Mouse (Mus musculus) lung, postnatal 0 days (tissue): ENCODE results near the gene Gm19668. TPM values are rescaled to one million over a fixed set of nuclear protein-coding genes. Genes with fewer than 3 reads are reported as not detected.

Experiments used
- ATAC-seq: fragments of 200-750 bp; cut with Nextera tagmentation; 2 replicates; pipeline ENCODE4 v1.8.0; 2017; ENCODE audit warnings: moderate library complexity
- DNase-seq: peaks from one replicate; pipeline ENCODE4 v3.0.0-alpha.2; 2016; ENCODE audit warnings: low spot score
- H3K27ac ChIP-seq: fragments of 300-500 bp; sonication (generic); 2 replicates; pipeline ENCODE4 v1.5.1; 2014; ENCODE audit warnings: antibody characterized with exemption, mild to moderate bottlenecking, low read length, mixed read lengths
- H3K27me3 ChIP-seq: fragments of 300-500 bp; sonication (generic); replicated peaks from 2 replicates; pipeline ENCODE4 v1.6.1; 2014; ENCODE audit warnings: low read length, mixed read lengths; ENCODE audit not compliant: insufficient read depth
- H3K36me3 ChIP-seq: fragments of 300-500 bp; sonication (generic); 2 replicates; pipeline ENCODE4 v1.6.1; 2014; ENCODE audit warnings: low read length, mixed read lengths; ENCODE audit not compliant: insufficient read depth
- H3K4me1 ChIP-seq: fragments of 300-500 bp; sonication (generic); 2 replicates; pipeline ENCODE4 v1.6.1; 2014; ENCODE audit warnings: antibody characterized with exemption, low read depth, low read length, mixed read lengths; ENCODE audit not compliant: insufficient read depth
- H3K4me2 ChIP-seq: fragments of 300-500 bp; sonication (generic); replicated peaks from 2 replicates; pipeline ENCODE4 v1.6.1; 2014; ENCODE audit warnings: low read depth, mild to moderate bottlenecking, low read length, moderate library complexity, mixed read lengths
- H3K4me3 ChIP-seq: fragments of 300-500 bp; sonication (generic); 2 replicates; pipeline ENCODE4 v1.5.1; 2014; ENCODE audit warnings: low read depth, low read length
- H3K9ac ChIP-seq: fragments of 300-500 bp; sonication (generic); replicated peaks from 2 replicates; pipeline ENCODE4 v1.6.1; 2014; ENCODE audit warnings: low read depth, mild to moderate bottlenecking
- H3K9me3 ChIP-seq: fragments of 300-500 bp; sonication (generic); 2 replicates; pipeline ENCODE4 v1.6.1; 2016; ENCODE audit warnings: low read length, mixed read lengths
- CTCF ChIP-seq: IDR thresholded peaks from 2 replicates; pipeline ENCODE4 v1.5.1; 2016; ENCODE audit warnings: antibody characterized with exemption, mild to moderate bottlenecking
- EP300 ChIP-seq: IDR thresholded peaks from 2 replicates; pipeline ENCODE4 v1.6.1; 2016; ENCODE audit warnings: antibody characterized with exemption, mild to moderate bottlenecking, control low read depth
- WGBS: fragments of 180-500 bp; shearing (Covaris S2); extraction: QIAGEN DNeasy Blood & Tissue Kit; methylation state at CpG from one replicate; pipeline ENCODE4 v1.1.7; 2014; 5-methylcytosine and 5-hydroxymethylcytosine counted together
- polyA plus RNA-seq: library from polyadenylated mRNA; unstranded; fragments of >200 nt; fragmentation: Nextera tagmentation; extraction: Ambion mirVana; gene quantifications from 2 replicates; pipeline ENCODE4 v1.2.1, GENCODE M21; 2015

Gm19668 gene
- not detected in 2 replicates for polyA plus RNA-seq

DNA sequence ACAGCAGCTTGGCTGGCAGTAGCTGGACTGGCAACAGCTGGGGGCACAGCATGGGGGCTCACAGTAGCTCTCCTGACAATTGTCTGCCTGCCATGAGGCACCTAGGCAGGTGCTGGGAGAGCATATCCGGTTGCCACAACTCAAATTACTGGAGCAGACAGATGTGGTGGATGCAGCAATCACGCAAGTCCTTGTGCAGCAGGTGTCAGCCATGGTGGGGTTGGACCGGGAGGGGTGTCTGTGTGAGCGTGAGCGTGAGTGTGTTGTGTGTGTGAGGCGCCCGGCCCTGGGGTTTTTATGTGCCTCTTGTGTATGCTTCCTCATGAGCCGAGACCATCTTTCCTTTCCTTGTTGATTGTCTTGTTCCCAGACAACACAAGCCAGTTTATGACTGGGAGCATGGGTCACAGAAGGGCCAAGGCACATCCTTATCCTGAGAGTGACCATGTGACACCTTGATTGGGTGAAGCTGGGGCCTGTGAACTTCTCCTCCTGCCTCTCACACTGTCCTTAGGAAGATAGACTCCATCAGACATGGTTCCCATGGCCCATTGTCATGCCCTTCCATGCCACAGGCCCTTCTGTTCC lies at the start of gene Gm19668:
TSS of gene Gm19668 (minus strand) at position 213 of the 588 bp plus-strand sequence.
- no peak for TF ChIP-seq EP300
- TF ChIP-seq CTCF: no peak
- H3K4me3 ChIP-seq: no peak within 1 kb of the TSS
- H3K9me3 ChIP-seq: no peaks in the 10 kb centered on the region
- H3K4me2 ChIP-seq: no peak within 1 kb of the TSS
- no peak for ATAC-seq
- H3K36me3 ChIP-seq: no peaks in the 10 kb centered on the region
- no peak for DNase-seq
- no peaks in the 10 kb centered on the region for H3K27me3 ChIP-seq
- H3K27ac ChIP-seq: no peak within 1 kb of the TSS
- WGBS: 59% methylated on average over 8 of the region's 8 CpGs
- H3K4me1 ChIP-seq: no peaks in the 10 kb centered on the region; the same call in 1 of the 2 replicates
- H3K9ac ChIP-seq: no peak within 1 kb of the TSS

DNA sequence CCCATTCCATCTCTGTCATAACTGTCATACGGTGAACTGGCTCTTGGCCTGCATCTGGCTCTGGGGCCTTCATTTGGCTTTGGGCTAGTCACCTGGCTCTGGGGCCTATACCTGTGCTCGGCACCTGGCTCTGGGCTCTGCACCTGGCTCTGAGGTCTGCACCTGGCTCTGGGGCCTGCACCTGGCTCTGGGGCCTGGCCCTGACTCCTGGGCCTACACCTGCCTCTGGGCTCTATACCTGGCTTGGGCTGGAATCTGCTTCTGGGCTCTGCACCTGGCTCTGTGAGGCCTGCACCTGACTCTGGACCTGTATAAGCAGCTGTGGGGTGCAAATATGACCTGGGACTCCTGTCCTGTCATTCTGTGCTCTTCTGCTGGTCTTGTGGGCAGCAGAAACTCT lies 48.6 kb upstream of the Gm19668 start:
- no peaks in the 10 kb centered on the region for H3K4me1 ChIP-seq
- H3K27ac ChIP-seq: no peak overlapping the region
- no peak overlapping the region for H3K9ac ChIP-seq
- ATAC-seq: no peak
- no peaks in the 10 kb centered on the region; the same call in 1 of the 2 replicates for H3K9me3 ChIP-seq
- no peak for DNase-seq
- no peaks in the 10 kb centered on the region for H3K36me3 ChIP-seq
- 75% methylated on average over 2 of the region's 2 CpGs for WGBS
- no peak overlapping the region for H3K4me2 ChIP-seq
- no peak overlapping the region for H3K4me3 ChIP-seq
- no peaks in the 10 kb centered on the region for H3K27me3 ChIP-seq
- TF ChIP-seq CTCF: no peak

DNA sequence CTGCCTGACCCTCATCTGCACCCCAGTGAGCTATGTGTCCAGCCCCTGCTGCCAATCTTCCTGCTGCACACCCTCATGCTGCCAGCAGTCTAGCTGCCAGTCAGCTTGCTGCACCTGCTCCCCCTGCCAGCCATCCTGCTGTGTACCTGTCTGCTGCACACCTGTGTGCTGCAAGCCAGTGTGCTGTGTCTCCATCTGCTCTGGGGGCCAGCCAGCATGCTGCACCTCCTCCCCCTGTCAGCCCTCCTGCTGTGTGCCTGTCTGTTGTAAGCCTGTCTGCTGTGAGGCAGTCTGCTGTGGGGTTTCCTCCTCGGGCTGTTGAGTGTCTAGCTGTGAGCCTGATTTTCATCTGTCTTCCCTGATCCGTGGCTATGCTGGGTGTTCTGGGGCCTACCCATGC lies 48.0 kb upstream of the Gm19668 start:
- Histone ChIP-seq H3K4me3 (no peak overlapping the region), H3K36me3 (no peaks in the 10 kb centered on the region), H3K9me3 (no peaks in the 10 kb centered on the region; the same call in 1 of the 2 replicates), H3K27me3 (no peaks in the 10 kb centered on the region), H3K4me2 (no peak overlapping the region), H3K27ac (no peak overlapping the region), H3K9ac (no peak overlapping the region), H3K4me1 (no peaks in the 10 kb centered on the region)
- TF ChIP-seq CTCF (no peak), EP300 (no peak)
- no peak for ATAC-seq
- no peak for DNase-seq
- WGBS: 20% methylated on average over 2 of the region's 2 CpGs

DNA sequence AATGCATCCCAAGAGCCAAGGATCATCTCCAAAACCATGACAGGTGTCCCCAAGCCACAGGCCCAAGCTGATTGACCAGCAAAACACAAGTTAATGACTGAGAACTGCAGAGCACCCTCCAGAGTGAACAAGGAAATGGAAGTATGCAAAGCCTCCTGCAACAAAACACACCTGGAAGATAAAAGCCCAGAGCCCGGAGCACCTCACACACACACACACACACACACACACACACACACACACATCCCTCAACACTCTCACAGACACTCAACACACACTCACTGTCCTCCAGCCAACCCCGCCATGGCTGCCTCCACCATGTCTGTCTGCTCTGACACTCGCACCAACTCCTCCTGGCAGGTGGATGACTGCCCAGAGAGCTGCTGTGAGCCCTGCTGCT lies 47.6 kb upstream of the Gm19668 start, which contains the start of gene Gm36176:
TSS of gene Gm36176 (plus strand) at position 301 of the 400 bp plus-strand sequence.
- no peak within 1 kb of the TSS for H3K4me3 ChIP-seq
- H3K36me3 ChIP-seq: no peaks in the 10 kb centered on the region
- H3K9me3 ChIP-seq: no peaks in the 10 kb centered on the region; the same call in 1 of the 2 replicates
- H3K27ac ChIP-seq: no peak within 1 kb of the TSS
- H3K4me1 ChIP-seq: no peaks in the 10 kb centered on the region
- ATAC-seq (no peak), DNase-seq (no peak)
- TF ChIP-seq EP300 (no peak), CTCF (no peak)
- no peak within 1 kb of the TSS for H3K4me2 ChIP-seq
- H3K9ac ChIP-seq: no peak within 1 kb of the TSS
- no peaks in the 10 kb centered on the region for H3K27me3 ChIP-seq
- WGBS: 50% methylated on average over 3 of the region's 3 CpGs

DNA sequence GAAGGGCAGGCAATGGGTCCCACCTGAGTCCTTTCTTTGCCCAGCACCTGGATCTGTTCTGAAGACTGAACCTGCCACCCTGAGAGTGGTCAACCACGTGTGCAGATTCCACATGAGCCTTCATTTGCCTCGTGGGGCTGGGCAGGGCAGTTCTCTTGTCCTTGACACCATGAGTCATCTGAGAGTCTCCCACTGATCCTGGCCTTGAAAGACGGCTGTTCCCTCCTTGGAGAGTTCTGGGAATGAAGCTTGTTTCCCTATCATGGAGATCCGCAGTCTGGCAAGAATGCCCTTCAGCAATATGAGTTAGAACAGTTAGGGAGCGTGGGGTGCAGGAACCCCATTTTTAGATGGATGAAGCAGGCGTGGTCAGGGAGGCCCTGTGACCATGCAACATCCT lies 40.1 kb upstream of the Gm19668 start:
- ATAC-seq (no peak), DNase-seq (no peak)
- WGBS: 66% methylated on average over 6 of the region's 6 CpGs
- TF ChIP-seq CTCF (no peak), EP300 (no peak)
- H3K9ac ChIP-seq: no peak overlapping the region
- no peak overlapping the region for H3K27ac ChIP-seq
- no peaks in the 10 kb centered on the region for H3K4me1 ChIP-seq
- no peak overlapping the region for H3K4me2 ChIP-seq
- H3K36me3 ChIP-seq: no peaks in the 10 kb centered on the region
- no peak overlapping the region for H3K4me3 ChIP-seq
- H3K27me3 ChIP-seq: no peaks in the 10 kb centered on the region
- H3K9me3 ChIP-seq: no peaks in the 10 kb centered on the region; the same call in 1 of the 2 replicates

DNA sequence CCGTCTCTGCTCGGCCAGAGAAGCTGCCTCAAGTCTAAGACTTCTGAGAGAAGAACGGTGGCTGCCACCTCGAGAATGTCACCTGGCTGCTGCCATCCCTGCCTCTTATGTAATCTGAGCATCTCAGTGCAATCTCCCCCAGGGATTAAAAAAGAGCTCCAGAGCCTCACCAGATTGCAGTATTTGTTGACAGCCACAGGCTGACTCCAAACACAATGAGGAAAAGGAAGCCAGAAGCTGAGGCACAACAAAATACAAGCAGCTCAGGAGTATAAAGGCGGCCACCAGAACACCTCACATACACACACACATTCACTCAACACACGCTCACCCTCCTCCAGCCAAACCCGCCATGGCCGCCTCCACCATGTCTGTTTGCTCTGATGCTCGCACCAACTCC lies 36.7 kb upstream of the Gm19668 start, which contains the start of gene Krtap10-10:
TSS of gene Krtap10-10 (plus strand) at position 301 of the 400 bp plus-strand sequence.
- 65% methylated on average over 8 of the region's 9 CpGs for WGBS
- ATAC-seq: no peak
- H3K27me3 ChIP-seq: no peaks in the 10 kb centered on the region
- H3K36me3 ChIP-seq: no peaks in the 10 kb centered on the region
- H3K4me1 ChIP-seq: no peaks in the 10 kb centered on the region
- no peak for TF ChIP-seq EP300
- no peak for TF ChIP-seq CTCF
- no peak within 1 kb of the TSS for H3K4me2 ChIP-seq
- H3K9ac ChIP-seq: no peak within 1 kb of the TSS
- no peak within 1 kb of the TSS for H3K27ac ChIP-seq
- H3K9me3 ChIP-seq: no peaks in the 10 kb centered on the region
- no peak for DNase-seq
- no peak within 1 kb of the TSS for H3K4me3 ChIP-seq
